In genomic region chr10:68229640-68230565, GRCm38 (mm10) we compare ENCODE assay signal across 11 mouse cellular contexts. TPM values are rescaled to one million over a fixed set of nuclear protein-coding genes. Genes with fewer than 3 reads are reported as not detected.
A peak's percentile ranks its signal among the peaks of the same experiment; 100 is the strongest.
DNase-seq lines count a peak whose midpoint lies in the region; ATAC-seq and TF ChIP-seq lines count a peak whose summit lies in the region.
"Had no signal": no experiment of that assay in that cellular context is flagged by ENCODE, and none has a peak within 500 bp of the region (broad histone marks: within the 10 kb centered on the region; RNA-seq: fewer than 3 reads in every experiment).

No protein-coding gene starts in this region.

- no peak for DNase-seq in heart, postnatal 4 days
- no peak for DNase-seq in lung, postnatal 0 days (ENCODE audit: low spot score)
- no peak for DNase-seq in lung, postnatal 10 days
- DNase-seq in kidney, adult 8-10 months, result peak; percentile 46 to 61
- DNase-seq: cerebellum, adult 9-10 months; lung, postnatal 4 days had no signal

- no peak for ATAC-seq in heart, embryonic 12.5 days (ENCODE audit: insufficient number of reproducible peaks, low FRiP score)
- ATAC-seq in lung, postnatal 0 days, result peak; percentile 68
- no peak for ATAC-seq in stomach, embryonic 16.5 days (ENCODE audit: insufficient read depth, low FRiP score)
- no peak for ATAC-seq in midbrain, embryonic 13.5 days
- ATAC-seq in megakaryocyte, adult 5-6 weeks (ENCODE audit: poor library complexity, severe bottlenecking), result no peak

- peak overlapping the region; percentile 47; the same call in 1 of the 2 replicates for H3K27ac ChIP-seq in heart, embryonic 12.5 days (ENCODE audit: poor library complexity, severe bottlenecking)
- H3K27ac ChIP-seq in lung, postnatal 0 days (ENCODE audit: low read length), result peak overlapping the region; percentile 44
- peak overlapping the region; percentile 77 for H3K27ac ChIP-seq in stomach, embryonic 16.5 days (ENCODE audit: low read length)
- no peak overlapping the region for H3K27ac ChIP-seq in midbrain, embryonic 13.5 days

- no peak overlapping the region for H3K4me2 ChIP-seq in heart, embryonic 12.5 days
- no peak overlapping the region for H3K4me2 ChIP-seq in lung, postnatal 0 days (replicated peaks; ENCODE audit: low read depth, low read length)
- H3K4me2 ChIP-seq in stomach, embryonic 16.5 days (ENCODE audit: low read depth, low read length), result no peak overlapping the region
- no peak overlapping the region for H3K4me2 ChIP-seq in midbrain, embryonic 13.5 days (replicated peaks)
- H3K4me2 ChIP-seq: heart, embryonic 11.5 days had no signal

- H3K4me1 ChIP-seq in heart, embryonic 12.5 days (replicated peaks), result peaks cover 26% of the 10 kb centered on the region
- H3K4me1 ChIP-seq in lung, postnatal 0 days (ENCODE audit: insufficient read depth, low read depth, low read length), result no peaks in the 10 kb centered on the region
- 0 out of 2 replicates have a peak, but pooled peaks cover 6% of the 10 kb centered on the region for H3K4me1 ChIP-seq in stomach, embryonic 16.5 days (ENCODE audit: control insufficient read depth, insufficient read depth, low read length)
- no peaks in the 10 kb centered on the region for H3K4me1 ChIP-seq in midbrain, embryonic 13.5 days (replicated peaks)

- H3K9me3 ChIP-seq in heart, embryonic 12.5 days (replicated peaks), result no peaks in the 10 kb centered on the region
- H3K9me3 ChIP-seq in lung, postnatal 0 days (ENCODE audit: low read length), result no peaks in the 10 kb centered on the region
- H3K9me3 ChIP-seq in stomach, embryonic 16.5 days (replicated peaks; ENCODE audit: control insufficient read depth, low read length), result no peaks in the 10 kb centered on the region
- no peaks in the 10 kb centered on the region for H3K9me3 ChIP-seq in midbrain, embryonic 13.5 days

- no peak; the same call in 1 of the 2 replicates for TF ChIP-seq EP300 in lung, postnatal 0 days (IDR thresholded peaks at IDR 0.05)

- H3K27me3 ChIP-seq in heart, embryonic 12.5 days (replicated peaks), result no peaks in the 10 kb centered on the region
- no peaks in the 10 kb centered on the region for H3K27me3 ChIP-seq in lung, postnatal 0 days (replicated peaks; ENCODE audit: insufficient read depth, low read length)
- H3K27me3 ChIP-seq in stomach, embryonic 16.5 days (ENCODE audit: control insufficient read depth, insufficient read depth, low read length), result no peaks in the 10 kb centered on the region
- no peaks in the 10 kb centered on the region for H3K27me3 ChIP-seq in midbrain, embryonic 13.5 days

- H3K9ac ChIP-seq in heart, embryonic 12.5 days, result no peak overlapping the region
- H3K9ac ChIP-seq in lung, postnatal 0 days (replicated peaks; ENCODE audit: low read depth), result no peak overlapping the region
- H3K9ac ChIP-seq in stomach, embryonic 16.5 days (ENCODE audit: low read length), result no peak overlapping the region
- no peak overlapping the region for H3K9ac ChIP-seq in midbrain, embryonic 13.5 days (replicated peaks)

- WGBS in heart, embryonic 12.5 days, result 53% methylated on average over 22 of the region's 22 CpGs
- WGBS in lung, postnatal 0 days, result 56% methylated on average over 22 of the region's 22 CpGs
- 64% methylated on average over 22 of the region's 22 CpGs for WGBS in stomach, embryonic 16.5 days
- 82% methylated on average over 22 of the region's 22 CpGs for WGBS in midbrain, embryonic 13.5 days

- H3K4me3 ChIP-seq in heart, embryonic 12.5 days, result no peak overlapping the region
- no peak overlapping the region for H3K4me3 ChIP-seq in lung, postnatal 0 days (ENCODE audit: low read depth, low read length)
- H3K4me3 ChIP-seq in stomach, embryonic 16.5 days (replicated peaks; ENCODE audit: low read length), result no peak overlapping the region
- H3K4me3 ChIP-seq in midbrain, embryonic 13.5 days (replicated peaks), result no peak overlapping the region

- TF ChIP-seq CTCF in lung, postnatal 0 days (IDR thresholded peaks at IDR 0.05), result no peak

- H3K36me3 ChIP-seq in heart, embryonic 12.5 days, result peaks cover 39% of the 10 kb centered on the region
- H3K36me3 ChIP-seq in lung, postnatal 0 days (ENCODE audit: insufficient read depth, low read length), result no peaks in the 10 kb centered on the region
- peaks cover 6% of the 10 kb centered on the region; the same call in 1 of the 2 replicates for H3K36me3 ChIP-seq in stomach, embryonic 16.5 days (ENCODE audit: control insufficient read depth, insufficient read depth, low read length)
- H3K36me3 ChIP-seq in midbrain, embryonic 13.5 days, result peaks cover 8% of the 10 kb centered on the region; the same call in 1 of the 2 replicates

RNA-seq across cellular contexts. Expression of gene Arid5b, which starts 48.6 kb away (rescaled TPM):
- polyA plus RNA-seq in heart, embryonic 12.5 days (2016; fragmentation: Nextera tagmentation; extraction: Ambion mirVana), result 18.9 and 19.3 TPM in 2 replicates
- total RNA-seq in heart, postnatal 4 days (2021), result 10 to 100 TPM; 24.1 to 24.8 TPM
- polyA plus RNA-seq in lung, postnatal 0 days (2015; fragmentation: Nextera tagmentation; extraction: Ambion mirVana), result 42.8 and 50.8 TPM in 2 replicates
- 30.3 and 33.6 TPM in 2 replicates for polyA plus RNA-seq in stomach, embryonic 16.5 days (2015; fragmentation: Nextera tagmentation; extraction: Ambion mirVana)
- polyA plus RNA-seq in midbrain, embryonic 13.5 days (2015; fragmentation: Nextera tagmentation; extraction: Ambion mirVana), result 18.0 and 20.5 TPM in 2 replicates
- total RNA-seq in megakaryocyte, adult 5-6 weeks (2015), result 28.5 and 29.3 TPM in 2 replicates
- 14.4 and 14.5 TPM in 2 replicates for total RNA-seq in megakaryocyte, adult 5-6 weeks (2017)

Comparison
In these comparisons a context has a peak if more than half of its experiments do, and no peak if none do; other contexts are left out.
1. DNase-seq: peak in kidney, adult 8-10 months (2 of 2); none in heart, postnatal 4 days (single experiment), lung, postnatal 0 days (single experiment) and lung, postnatal 10 days (single experiment).